Mouse (Mus musculus) lung, adult 2 months (tissue): ENCODE measurements at regions not wholly inside any gene's neighbourhood (a gene's known extent, or its start where the extent isn't known, plus 50 kb on each side); places are given as distances from the start of the nearest gene placed in this dataset.

Experiments used
- CTCF ChIP-seq: fragments of 200-500 bp; IDR thresholded peaks from 2 replicates; pipeline ENCODE4 v1.5.1; 2011; ENCODE audit warnings: mild to moderate bottlenecking, low read length, control low read depth; ENCODE audit not compliant: insufficient read depth
- POLR2A ChIP-seq: fragments of 200-500 bp; IDR thresholded peaks from 2 replicates; pipeline ENCODE4 v1.6.1; 2011; ENCODE audit warnings: low read depth, mild to moderate bottlenecking, control low read depth, low read length, borderline replicate concordance; ENCODE audit errors: extremely low read depth

GRCm38 (mm10) chr16:27140037-27140436 lies 148.6 kb upstream of the Gmnc start:
- TF ChIP-seq CTCF (peak; percentile 37), POLR2A (no peak)
